Mouse (Mus musculus) adrenal gland, postnatal 36 days (tissue): ENCODE measurements around the gene Rfx2. TPM values are rescaled to one million over a fixed set of nuclear protein-coding genes. Genes with fewer than 3 reads are reported as not detected.

ENCODE experiments used
- DNase-seq, 2 experiments: peaks; one replicate each; pipeline ENCODE4 v3.0.0; 2021; ENCODE audit warnings: mixed read lengths in 1 of 2
- total RNA-seq, 2 experiments: library from RNA; stranded (reverse); gene quantifications; 2 replicates each; pipeline ENCODE4 v1.2.3; 2021

The Rfx2 gene
- total RNA-seq, 2 experiments from 2014 or later = 4.4 to 5.3 TPM

DNA sequence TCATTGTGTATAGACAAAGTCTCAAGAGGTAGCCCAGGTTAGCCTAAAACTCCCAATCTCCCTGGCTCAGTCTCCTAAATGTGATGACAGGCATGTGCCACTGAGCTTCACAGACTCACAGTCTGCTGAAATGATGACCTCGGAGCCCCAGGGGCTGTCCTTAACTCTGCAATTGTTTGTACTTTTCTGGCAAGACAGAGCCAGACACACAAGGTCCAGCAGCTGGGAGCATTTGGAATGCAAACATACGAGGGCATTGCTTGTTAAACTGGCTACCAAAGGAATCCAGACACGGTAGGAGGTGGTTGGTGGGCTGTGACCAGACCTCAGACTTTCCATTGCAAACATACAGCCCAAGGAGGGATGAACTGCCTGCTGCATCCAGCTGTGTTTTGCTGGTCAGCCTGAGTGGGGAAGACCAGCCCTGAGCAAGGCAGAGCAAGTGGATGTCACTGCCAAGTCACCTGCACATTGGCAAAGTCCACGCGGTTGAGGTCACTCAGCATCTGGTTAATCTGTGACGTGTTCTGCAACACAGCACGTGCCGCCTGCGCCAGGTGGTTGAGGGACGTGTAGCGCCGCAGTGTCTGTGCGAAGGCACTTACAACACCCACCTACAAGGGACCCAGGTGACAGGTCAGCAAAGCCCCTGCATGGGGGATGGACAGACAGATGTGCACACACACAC is 50.4 kb downstream of the Rfx2 start:
- no peak for DNase-seq

DNA sequence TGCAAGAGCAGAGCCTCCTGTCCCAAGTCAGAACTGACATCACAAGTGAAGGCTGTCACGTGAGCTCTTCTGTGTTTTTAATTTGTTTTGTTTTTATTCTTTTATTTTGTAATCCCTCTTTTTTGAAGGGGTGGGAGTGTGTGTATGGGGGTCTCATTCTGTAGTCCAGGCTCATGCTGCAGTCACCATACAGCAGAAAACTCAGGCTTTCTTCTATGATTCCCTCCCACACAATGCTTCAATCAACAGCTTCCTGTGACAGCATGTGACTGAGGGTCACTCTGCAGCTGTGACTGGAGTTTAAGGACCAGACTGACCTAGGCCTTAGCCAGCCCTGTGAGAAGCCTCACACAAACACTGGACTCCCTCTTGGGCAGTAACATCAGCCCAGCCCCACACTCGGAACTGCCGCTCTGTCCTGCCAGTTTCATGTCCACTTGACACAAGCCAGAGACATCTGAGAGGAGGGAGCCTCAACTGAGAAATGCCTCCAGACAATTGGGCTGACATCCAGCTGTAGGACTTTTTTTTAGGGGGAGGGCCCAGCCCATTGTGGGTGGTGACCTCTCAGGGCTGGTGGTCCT is 51.9 kb downstream of the Rfx2 start:
- DNase-seq = no peak

GRCm38 (mm10) chr17:56777568-56777967 is 53.2 kb downstream of the Rfx2 start:
- DNase-seq = no peak

DNA sequence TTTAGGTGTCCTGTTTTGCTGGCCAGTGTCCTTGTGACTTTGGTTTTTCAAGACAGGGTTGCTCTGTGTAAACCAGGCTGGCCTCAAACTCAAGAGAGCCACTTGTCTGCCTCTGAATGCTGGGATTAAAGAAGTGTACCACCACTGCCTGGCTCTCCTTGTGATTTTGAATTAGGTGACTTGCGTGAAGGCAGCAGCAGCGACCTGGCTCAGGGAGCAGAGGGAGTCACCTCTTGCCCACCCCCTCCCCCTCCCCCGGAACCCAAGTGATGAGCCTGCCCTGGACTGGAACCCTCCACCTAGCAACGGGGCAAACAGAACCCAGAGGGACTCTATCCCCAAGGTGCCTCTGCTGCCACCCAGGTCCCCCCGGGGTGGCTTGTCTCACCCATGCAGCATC is 60.9 kb downstream of the Rfx2 start, which contains the start of gene Prr22:
Gene Prr22 (plus strand): TSS at position 301 of the 400 bp plus-strand sequence.
- no peak for DNase-seq

- DNase-seq = no peak
These were observed 61.9 kb downstream of the Rfx2 start for GRCm38 (mm10) chr17:56768941-56769340.

DNA sequence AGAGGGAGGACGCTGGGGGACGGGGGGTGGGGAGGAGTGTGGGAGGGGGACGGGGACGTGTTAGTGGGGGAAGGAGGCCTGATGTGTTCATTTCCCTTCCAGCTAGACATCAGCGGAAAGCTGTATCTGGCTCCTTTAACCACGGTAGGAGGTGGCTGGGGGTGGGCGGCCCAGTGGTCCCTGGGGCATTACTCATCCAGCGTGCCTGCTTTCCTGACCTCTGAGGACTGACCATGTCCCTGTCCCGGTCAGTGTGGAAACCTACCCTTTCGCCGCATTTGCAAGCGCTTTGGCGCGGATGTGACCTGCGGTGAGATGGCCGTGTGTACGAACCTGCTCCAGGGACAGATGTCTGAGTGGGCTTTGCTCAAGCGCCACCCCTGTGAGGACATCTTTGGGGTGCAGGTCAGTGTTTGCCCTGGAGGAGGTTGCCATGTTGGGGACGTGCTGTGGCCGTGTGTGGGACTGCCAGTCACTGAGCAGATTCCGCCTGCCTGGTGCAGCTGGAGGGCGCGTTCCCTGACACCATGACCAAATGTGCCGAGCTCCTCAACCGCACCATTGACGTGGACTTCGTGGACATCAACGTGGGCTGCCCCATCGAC is 63.2 kb downstream of the Rfx2 start:
- no peak for DNase-seq

GRCm38 (mm10) chr17:56766631-56767405 is 64.0 kb downstream of the Rfx2 start:
- peak in 1 of 2 experiments; percentile 7 for DNase-seq

DNA sequence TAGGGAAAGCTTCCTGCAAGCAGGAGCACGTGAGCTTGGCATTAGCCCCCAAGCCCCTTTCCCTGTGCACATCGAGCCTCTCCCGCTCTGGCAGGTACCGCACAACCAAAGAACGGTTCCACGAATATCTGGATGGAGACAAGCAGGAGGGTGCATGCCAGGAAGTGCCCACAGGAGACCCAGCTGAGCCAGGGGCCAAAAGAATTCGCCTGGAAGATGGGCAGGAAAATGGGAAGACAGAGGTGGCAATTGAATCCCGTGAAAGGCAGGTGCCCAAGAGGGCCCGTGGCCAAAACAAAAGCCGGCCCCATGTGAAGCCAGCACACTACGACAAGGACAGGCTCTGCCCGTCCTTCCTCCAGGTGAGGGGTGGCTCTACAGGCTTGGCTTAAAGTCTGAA is 65.4 kb downstream of the Rfx2 start:
- peak in 1 of 2 experiments; percentile 26 for DNase-seq

DNA sequence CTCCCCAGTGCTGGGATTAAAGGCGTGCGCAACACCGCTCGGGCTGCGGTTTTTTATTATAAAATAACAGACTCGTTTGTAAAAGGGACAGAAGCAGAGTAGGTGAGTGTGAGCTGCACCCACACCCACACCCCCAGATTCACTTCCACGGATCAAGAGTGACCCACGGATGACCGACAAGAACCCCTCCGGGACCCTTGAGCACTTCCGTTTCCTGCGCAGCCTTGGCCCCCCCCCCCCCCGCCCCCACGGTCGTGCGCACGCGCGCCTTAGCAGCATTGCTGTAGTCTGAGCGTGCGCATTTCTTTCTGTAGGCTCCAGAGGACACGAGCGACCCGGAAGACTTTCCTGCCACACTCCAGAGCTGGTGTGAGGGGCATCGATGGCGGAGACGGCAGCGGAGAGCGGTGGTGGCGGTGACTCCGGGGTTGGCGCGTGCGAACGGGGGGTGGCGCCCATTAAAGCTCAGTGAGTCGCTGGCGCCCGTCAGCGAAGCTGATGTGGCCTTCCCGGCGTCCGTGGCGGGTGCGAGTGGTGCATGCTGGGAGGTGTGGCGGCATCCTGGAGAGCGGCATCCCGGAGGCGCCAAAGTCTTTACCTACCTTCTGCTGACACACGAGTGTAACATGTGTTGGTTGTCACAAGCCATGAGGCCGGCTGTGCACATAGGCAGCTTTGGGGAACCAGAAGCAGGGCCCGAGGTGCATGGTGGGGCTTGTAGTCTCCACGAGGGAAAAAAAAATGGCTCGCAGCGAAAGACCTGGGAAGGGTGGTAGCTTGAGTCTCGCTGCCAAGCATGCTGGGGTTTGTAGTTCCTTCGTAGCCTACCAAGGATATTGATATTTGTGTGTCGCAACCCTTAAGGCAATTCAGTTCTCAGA is 66.1 kb downstream of the Rfx2 start, which contains the start of gene Dus3l:
Gene Dus3l (plus strand): TSS at position 284 of the 881 bp plus-strand sequence.
- DNase-seq = peak; percentile 85 to 87

GRCm38 (mm10) chr17:56763741-56764250 is 67.0 kb downstream of the Rfx2 start:
- peak in 1 of 2 experiments; percentile 7 for DNase-seq

DNA sequence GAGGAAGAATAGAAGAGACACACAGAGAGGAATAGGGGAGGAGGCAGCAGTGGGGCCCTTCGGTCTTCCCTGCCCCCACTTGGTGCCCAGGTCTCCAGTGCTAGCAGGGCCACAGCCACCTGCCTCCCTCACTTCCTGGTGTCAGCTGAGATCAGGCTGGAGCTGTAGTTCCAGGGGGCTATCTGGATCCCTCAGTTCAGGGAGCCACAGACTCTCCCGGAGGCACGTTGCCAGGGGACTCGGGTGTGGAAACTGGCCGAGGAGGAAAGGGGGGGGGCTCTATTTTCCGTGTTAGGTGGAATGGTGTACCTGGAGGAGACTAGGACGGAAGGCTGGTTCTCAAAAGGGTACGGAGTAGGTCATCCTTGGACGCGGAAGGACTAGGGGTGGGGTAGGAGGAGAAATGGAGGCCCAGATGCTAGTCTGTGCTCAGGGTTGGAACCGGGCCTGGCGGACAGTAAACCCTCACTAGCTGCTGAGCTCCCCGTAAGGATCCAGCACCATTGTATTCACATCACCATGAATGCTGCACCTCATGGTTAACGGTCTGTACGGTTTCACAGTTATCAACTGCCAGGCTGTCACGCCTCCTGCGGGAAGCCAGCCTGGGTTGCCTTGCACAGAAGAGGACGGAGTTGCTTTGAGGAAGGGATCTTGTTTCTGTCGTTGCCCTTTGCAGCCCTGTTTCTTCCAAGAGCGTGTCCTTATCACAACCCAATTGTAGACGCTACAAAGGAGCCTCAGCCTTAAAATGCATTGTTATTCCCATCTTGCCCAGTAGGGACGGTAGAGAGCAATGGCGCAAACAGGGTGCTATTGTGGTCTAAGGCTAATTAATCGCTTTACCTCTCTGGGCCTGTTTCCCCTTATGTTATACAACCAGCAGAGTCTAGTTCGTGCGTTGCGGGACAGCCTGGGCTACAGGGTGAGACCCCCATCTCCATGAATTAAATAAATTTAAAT is 67.8 kb downstream of the Rfx2 start:
- peak; percentile 45 to 60 for DNase-seq

DNA sequence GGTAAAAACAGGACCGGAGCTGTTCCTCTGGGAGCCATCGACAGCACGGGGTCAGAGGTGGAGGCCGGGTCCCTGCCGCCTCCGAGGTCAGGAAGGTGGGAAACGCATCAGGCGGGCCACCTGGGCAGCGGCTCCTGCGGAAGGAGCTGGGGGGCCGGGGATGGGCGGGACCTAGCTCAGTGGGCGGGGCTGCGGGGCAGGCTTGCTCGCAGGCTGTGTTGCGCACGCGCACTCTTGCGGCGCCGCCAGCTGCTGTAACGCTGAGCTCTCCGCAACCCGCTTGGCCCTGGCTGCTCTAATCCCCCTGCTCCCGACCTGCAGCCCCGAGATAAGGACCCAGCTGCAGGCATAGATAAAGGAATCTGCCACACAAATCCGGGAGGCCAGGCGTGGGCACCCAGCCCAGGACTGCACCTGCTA is 68.8 kb downstream of the Rfx2 start:
- peak; percentile 92 to 96 for DNase-seq

GRCm38 (mm10) chr17:56761077-56761476 is 69.7 kb downstream of the Rfx2 start:
- DNase-seq = peak in 1 of 2 experiments; percentile 2

- DNase-seq = peak in 1 of 2 experiments; percentile 7
These were observed 71.6 kb downstream of the Rfx2 start for GRCm38 (mm10) chr17:56759261-56759660.

DNA sequence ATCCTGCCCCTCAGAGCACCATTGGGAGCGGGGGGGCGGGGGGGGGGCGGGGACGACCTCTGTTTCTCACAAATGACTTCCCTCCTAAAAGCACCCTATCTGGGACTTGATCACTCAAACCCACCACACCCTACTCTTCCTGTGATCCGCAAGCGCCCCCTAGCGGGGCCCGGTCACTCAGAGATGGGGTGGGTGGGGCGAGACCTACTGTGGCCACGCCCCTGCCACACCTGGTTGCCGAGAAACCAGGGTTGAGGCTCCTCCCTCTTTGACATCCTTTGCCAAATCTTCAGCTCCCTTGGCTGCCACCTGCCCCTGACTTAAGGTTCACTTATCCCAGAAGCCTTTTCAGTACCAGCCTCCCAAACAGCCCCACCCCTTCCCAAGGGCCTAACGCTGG is 72.7 kb downstream of the Rfx2 start:
- peak; percentile 73 to 82 for DNase-seq

- DNase-seq = peak; percentile 96
These were observed 73.2 kb downstream of the Rfx2 start, which contains the start of gene Nrtn for GRCm38 (mm10) chr17:56757416-56758123. Nrtn (minus strand) TSS chr17:56757530.

GRCm38 (mm10) chr17:56756703-56757399 is 74.0 kb downstream of the Rfx2 start:
- DNase-seq = peak; percentile 54 to 67
